Mouse (Mus musculus): ENCODE data around the gene Cab39.

Gene Cab39

DNA sequence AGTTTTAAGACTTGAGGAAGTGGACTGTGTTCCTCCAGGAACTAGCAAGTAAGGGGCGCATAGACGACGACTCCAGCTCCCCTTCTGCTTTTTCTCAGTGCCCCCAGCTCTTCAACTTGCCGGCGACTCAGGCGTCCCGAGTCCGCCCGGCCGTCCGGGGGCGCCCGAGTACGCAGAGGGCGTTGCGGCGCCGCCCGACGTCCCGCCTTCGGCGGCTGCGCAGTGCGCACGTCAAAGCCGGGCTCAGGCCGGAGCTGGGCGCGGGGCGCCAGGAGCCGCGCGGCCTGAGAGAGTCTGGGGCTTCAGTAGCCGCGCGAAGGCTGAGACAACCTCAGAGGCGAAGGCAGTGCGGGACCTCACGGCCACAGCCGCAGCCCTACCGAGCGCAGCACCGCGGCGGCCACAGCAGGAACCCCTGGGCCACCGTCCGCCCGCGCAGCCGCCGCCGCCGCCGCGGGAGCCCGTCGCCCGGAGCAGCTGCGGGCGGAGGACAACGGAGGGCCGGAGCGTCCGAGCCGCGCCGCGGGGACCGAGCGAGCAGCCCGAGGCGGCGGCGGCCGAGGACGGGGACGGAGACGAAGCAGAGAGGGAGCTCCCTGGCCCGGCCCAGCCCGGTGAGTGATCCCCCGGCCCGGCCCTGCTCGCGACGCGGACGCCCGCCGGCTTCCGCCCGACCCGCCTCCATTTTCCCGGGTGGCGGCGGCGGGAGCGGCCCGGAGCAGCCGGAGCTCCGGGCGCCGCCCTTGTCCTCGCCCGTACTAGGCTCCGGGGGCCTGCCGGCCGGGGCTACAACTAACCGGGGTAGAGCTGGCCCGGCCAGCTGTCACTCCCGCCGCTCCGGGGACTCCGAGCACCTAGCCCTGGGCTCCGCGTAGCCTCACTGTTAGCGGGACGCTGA is at the start of gene Cab39:
TSS of gene Cab39 (plus strand) at position 234 of the 898 bp plus-strand sequence.
- peak; percentile 85 for DNase-seq

GRCm38 (mm10) chr1:85744539-85744938 is 48.7 kb upstream of the Cab39 start:
- DNase-seq = no peak

DNA sequence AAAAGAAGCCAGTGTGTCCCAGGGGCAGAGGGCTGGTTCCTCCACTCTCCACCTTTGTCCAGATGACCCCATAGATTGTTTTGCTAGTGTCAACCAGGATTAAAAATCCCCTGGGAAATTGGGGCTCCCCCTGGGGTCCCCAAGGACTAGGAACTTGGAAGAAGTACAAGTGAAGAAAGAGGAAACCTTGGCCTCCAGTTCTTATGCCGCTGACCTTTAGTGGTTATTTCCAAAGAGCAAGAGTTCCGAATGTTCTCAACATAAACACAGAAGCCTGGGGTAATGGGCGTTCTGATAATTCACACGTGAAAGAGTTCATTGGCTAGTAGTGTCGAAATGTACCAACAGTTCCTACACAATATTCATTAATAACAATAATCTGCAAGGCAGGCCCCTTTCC is 46.7 kb upstream of the Cab39 start:
- DNase-seq = no peak

- no peak for DNase-seq
These were observed 43.4 kb upstream of the Cab39 start for GRCm38 (mm10) chr1:85749829-85750228.

DNA sequence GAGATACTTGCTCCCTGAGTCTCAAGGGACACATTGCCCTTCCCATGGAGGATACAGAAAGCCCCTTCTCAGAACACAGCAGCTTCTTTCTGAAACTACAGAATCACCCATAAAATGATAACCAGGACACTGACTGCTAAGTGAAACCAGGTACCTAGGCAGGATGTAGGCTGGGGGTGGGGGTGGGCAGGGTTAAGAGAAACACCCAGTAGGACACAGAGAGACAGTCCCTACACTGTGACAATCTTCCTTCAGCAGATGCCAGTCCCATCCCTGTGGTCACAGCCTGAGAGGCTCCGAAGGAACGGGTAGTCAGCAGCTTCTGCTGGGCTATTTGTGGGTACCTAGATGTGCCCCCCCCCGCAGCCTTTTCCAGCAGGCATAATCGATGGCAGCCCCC is 42.6 kb upstream of the Cab39 start:
- DNase-seq = no peak

GRCm38 (mm10) chr1:85751494-85751893 is 41.7 kb upstream of the Cab39 start:
- DNase-seq = peak; percentile 15

DNA sequence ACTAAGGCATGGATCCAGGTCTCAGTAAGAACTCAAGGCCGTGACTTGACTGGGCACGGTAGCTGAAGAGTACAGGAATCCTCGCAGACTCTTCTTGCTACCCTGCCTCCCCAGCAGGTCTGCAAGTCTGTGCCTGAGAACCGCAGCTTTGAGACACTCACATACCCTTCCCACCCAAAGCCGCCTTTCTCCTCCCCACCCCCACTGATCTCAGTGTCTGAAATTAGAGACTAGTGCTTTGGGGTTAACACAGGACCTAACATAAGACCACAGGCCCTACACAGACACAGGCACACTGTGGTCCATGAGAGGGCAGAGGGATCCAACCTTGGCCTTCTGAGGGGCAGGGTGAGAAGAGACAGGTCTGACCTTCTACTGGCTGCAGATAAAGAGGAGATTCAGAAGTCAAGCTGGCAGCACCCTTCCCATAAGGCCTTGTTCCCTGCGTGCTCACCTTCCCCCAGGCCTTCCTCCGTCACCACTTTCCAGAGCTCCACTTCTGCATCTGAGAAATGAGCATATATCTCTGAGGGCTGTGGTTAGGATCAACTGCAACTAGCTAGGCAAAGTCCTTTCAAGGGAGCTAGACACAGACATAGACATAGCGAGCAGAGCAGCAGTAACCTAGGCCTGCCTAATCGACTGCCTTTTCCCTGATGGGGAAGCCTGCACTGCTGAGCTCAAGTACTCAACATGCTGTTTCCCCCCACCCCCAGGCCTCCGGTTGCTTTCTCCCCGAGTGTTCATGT is 41.1 kb upstream of the Cab39 start:
- DNase-seq = no peak

GRCm38 (mm10) chr1:85757531-85758230 is 35.6 kb upstream of the Cab39 start:
- DNase-seq = no peak

DNA sequence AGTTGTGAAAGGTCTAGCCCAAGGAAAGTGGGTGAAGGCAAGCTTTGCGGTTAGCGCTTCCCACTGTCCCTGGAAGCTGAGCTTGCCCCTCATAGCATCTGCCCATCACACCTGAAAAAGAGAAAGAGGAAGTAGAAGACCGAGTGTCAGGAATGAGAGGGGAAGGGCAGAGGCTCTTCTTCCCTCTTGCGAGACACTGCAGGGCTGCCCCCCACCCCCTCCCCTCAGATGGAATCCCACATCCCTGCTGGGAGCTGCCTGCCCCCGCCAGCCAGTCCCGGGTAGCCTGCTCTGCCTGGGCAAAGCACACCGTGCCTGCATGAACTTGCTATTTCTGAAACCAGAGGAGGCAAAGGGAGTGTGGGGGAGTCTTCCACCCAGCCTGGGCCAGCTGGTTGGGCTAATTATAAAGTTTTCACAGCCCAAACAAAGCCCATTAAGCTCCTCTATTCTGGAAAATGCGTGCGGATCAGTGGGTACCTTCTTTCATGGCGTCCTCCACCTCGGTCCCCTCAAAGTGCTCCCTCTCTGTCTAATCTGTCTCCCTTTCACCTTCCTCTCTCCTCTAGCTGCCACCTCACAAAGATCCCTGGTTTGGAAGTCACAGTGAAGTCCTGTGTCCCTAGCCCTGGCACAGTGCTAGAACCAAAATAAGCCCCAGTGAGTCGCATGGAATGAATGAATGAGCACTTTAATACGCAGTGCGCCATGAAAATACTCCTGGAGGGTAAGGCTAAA is 34.8 kb upstream of the Cab39 start:
- no peak for DNase-seq

GRCm38 (mm10) chr1:85758969-85759293 is 34.3 kb upstream of the Cab39 start:
- DNase-seq = no peak

- DNase-seq = no peak
These were observed 31.6 kb upstream of the Cab39 start for GRCm38 (mm10) chr1:85761665-85762064.

GRCm38 (mm10) chr1:85763386-85763785 is 29.9 kb upstream of the Cab39 start:
- DNase-seq = no peak

- no peak for DNase-seq
These were observed 28.9 kb upstream of the Cab39 start for GRCm38 (mm10) chr1:85764291-85764690.

GRCm38 (mm10) chr1:85766120-85766519 is 27.1 kb upstream of the Cab39 start:
- DNase-seq = no peak

DNA sequence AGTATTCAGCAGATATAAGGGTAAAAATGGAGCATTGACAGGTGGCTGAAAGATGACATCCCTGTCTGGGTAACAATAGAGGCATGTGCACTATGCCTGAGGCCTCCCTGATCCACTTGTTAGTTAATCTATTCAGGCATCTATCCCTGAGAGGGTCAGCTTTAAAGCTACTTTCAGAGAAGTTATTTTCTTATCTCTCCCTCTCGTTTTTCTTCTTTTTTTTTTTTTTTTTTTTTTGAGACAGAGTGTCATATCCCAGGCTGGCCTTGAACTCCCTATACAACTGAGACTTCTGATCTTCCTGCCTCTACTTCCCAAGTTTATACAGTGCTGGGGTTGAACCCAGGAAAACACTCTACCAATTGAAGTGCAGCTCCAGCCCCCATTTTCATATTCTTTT is 25.5 kb upstream of the Cab39 start:
- no peak for DNase-seq

DNA sequence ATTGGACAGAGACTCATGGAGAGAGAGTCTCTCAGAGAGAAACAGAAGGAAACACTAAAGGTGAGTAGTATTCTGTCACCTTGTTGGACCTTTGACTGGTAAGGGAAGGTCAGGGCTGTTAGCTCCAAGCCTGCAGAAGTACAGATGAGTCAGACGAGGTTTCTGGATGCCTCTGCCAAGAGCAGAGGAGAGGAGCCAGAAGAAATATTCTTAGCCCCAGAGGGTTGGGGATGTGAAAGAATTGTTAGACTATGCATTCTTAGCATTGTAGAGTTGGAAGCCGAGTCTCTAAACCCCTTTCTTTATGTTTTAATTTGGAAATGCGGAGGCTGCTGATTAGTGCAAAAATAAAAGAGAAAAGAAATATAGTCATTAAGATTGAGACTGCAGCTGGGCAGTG is 21.3 kb upstream of the Cab39 start:
- DNase-seq = no peak

DNA sequence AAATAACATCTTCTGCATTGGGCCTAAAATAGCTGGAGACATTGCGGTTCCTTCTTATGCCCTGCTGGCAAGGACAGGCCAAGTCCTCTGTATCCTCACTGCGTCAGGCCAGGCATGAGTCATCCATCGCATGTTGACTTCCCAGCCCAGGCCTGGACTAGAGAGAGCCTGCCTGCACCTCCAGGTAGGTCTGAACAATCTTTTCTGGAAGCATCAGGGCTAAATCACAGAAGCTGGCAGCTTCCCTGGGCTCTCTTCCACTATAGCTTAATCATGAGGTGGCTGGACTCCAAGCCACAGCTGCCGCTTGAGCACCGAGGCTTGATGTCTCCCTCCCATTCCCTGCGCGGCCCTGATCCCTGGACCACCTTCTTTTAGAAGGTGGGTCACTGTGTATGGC is 18.1 kb upstream of the Cab39 start:
- no peak for DNase-seq

DNA sequence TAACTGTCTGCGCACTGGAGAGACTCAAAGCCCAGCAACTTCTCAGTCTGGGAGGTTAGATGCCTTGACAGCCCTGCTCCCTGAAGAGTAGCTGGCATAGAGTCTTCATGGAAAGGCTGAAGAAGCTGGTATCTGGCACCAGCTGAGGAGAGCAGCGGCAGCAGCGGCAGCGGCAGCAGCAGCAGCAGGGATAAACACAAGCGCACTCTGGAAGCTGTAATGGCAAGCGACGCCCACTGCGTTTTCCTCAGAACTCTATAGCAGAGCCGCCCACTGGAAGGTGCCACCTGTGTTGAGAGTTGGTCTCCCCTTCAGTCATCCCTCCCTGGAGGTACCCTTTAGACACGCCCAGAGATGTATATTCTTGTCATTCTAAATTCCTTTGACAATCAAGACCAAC is 17.1 kb upstream of the Cab39 start:
- no peak for DNase-seq

DNA sequence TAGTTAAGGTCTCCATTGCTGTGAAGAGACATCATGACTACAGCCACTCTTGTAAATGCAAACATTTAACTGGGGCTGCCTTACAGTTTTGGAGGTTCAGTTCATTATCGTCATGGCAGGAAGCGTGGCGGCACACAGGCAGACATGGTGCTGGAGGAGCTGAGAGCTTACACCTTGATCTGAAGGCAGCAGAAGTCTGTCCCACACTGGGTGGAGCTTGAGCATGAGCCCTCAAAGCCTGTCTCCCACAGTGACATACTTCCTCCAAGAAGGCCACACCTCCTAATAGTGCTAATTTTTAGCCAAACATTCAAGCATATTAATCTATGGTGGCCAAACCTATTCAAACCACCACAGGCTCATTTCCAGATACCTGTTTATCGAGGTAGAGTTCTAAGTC is 14.8 kb upstream of the Cab39 start, which contains the start of gene A630001G21Rik:
TSS of gene A630001G21Rik (minus strand) at position 208 of the 400 bp plus-strand sequence.
- DNase-seq = no peak

DNA sequence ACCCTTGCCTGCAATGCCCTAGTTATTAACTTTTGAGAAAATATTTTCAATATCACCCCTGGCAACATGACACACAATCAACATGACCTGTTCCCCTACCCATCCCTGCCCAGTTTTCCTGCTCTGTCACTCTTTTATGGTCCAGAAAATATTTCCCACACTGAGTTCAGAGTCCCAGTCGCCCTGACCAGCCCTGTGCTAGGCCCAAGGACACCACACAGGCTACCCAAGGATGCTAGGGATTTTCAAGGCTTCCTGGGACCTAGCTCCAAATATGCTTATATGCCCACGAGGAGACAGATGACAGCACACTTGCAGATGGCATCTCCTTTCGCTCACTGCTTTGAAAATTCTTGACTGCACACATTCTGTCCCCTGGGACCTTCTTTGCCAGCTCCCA is 14.2 kb upstream of the Cab39 start:
- DNase-seq = no peak

DNA sequence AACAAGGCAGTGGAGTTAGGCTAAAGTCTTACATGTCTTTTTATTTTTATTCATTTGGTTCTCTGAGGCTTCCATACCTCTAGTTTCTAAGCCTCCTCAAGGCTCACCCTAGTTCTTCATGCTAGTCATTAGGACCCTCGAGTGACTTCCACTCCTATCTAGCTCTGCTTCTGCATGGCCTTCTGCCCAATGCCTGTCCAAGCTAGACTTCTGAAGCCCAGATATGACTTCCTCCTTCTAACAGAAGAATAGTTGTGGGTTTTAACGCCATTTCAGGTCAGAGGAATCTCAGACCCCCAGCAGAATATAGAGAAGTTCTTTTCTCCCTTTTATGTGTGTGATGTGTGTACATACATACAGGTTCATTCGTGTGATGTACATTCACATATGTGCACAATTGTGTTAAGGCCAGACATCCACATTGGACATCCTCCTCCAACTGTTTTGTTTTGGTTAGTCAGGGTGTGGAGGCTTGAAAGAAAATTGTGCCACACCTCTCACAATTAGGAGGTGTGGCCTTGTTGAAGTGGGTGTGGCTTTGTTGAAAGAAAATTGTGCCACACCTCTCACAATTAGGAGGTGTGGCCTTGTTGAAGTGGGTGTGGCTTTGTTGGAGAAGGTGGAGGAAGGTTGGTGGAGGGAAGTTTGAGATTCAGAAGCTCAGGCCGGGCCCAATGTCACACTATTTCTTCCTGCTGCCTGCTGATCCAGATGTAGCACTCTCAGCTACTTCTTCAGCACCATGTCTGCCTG is 13.6 kb upstream of the Cab39 start:
- no peak for DNase-seq

- no peak for DNase-seq
These were observed 2.7 kb upstream of the Cab39 start for GRCm38 (mm10) chr1:85790565-85790964.
